Mouse (Mus musculus) left cerebral cortex, postnatal 10 days (tissue): ENCODE results near the gene Tppp2. TPM values are rescaled to one million over a fixed set of nuclear protein-coding genes. Genes with fewer than 3 reads are reported as not detected.

Experiments used
- DNase-seq, 2 experiments: peaks; one replicate each; pipeline ENCODE4 v3.0.0; 2021 to 2022; ENCODE audit warnings: low spot score in 2 of 2, mixed read lengths in 1 of 2; ENCODE audit errors: extremely low spot score in 1 of 2
- intact Hi-C: fragments of 180-260 bp; cut with DNase I; formaldehyde crosslinking; loops from one replicate; pipeline ENCODE4 v1.15.1; 2025
- total RNA-seq, 2 experiments: library from RNA; stranded (reverse); gene quantifications; 2 replicates each; pipeline ENCODE4 v1.2.3; 2021

The Tppp2 gene
- total RNA-seq = not detected

- intact Hi-C loops = no loop called here
- no peak for DNase-seq
Measured at GRCm38 (mm10) chr14:51918125-51918524, at the start of gene Tppp2. TSS of gene Tppp2 (plus strand) at chr14:51918425.

- intact Hi-C loops = no loop called here
- DNase-seq = no peak
Measured at GRCm38 (mm10) chr14:51870756-51871155, 47.5 kb upstream of the Tppp2 start.

- intact Hi-C loops = no loop called here
- DNase-seq = no peak
Measured at GRCm38 (mm10) chr14:51871741-51872140, 46.5 kb upstream of the Tppp2 start.

- intact Hi-C loops = no loop called here
- DNase-seq = no peak
Measured at GRCm38 (mm10) chr14:51877517-51877916, 40.7 kb upstream of the Tppp2 start.

GRCm38 (mm10) chr14:51883527-51884030, 34.6 kb upstream of the Tppp2 start:
- DNase-seq = peak; percentile 56 to 79
- intact Hi-C loops = loop anchor here (5.0 kb wide), 2 partner anchors 119 to 139 kb away; partner anchors contain the start of gene Zfp219

- intact Hi-C loops = loop anchor here (5.0 kb wide), 2 partner anchors 118 to 138 kb away; partner anchors contain the start of gene Zfp219
- no peak for DNase-seq
Measured at GRCm38 (mm10) chr14:51884031-51884544, 34.1 kb upstream of the Tppp2 start.

- intact Hi-C loops = loop anchor here (5.0 kb wide), 2 partner anchors 118 to 138 kb away; partner anchors contain the start of gene Zfp219
Measured at GRCm38 (mm10) chr14:51884598-51885331, 33.5 kb upstream of the Tppp2 start, which contains the start of gene Mettl17. TSS of gene Mettl17 (plus strand) at chr14:51884842.

GRCm38 (mm10) chr14:51886051-51886450, 32.2 kb upstream of the Tppp2 start:
- DNase-seq = no peak
- intact Hi-C loops = no loop called here

More at GRCm38 (mm10) chr14:51884598-51885331, 33.5 kb upstream of the Tppp2 start, which contains the start of gene Mettl17:
- peak; percentile 94 to 96 for DNase-seq

GRCm38 (mm10) chr14:51889833-51890232, 28.4 kb upstream of the Tppp2 start:
- no peak for DNase-seq
- intact Hi-C loops = no loop called here

GRCm38 (mm10) chr14:51892191-51892939, 25.9 kb upstream of the Tppp2 start, which contains the start of gene Slc39a2:
TSS of gene Slc39a2 (plus strand) at chr14:51892889.
- intact Hi-C loops = no loop called here
- no peak for DNase-seq

GRCm38 (mm10) chr14:51893094-51893794, 25.0 kb upstream of the Tppp2 start:
- no peak for DNase-seq
- intact Hi-C loops = no loop called here

- intact Hi-C loops = no loop called here
- DNase-seq = no peak
Measured at GRCm38 (mm10) chr14:51893809-51894208, 24.4 kb upstream of the Tppp2 start.

GRCm38 (mm10) chr14:51895071-51895470, 23.2 kb upstream of the Tppp2 start:
- no peak for DNase-seq
- intact Hi-C loops = no loop called here

GRCm38 (mm10) chr14:51896019-51896418, 22.2 kb upstream of the Tppp2 start:
- intact Hi-C loops = no loop called here

GRCm38 (mm10) chr14:51896539-51897170, 21.6 kb upstream of the Tppp2 start:
- DNase-seq = no peak
- intact Hi-C loops = no loop called here

More at GRCm38 (mm10) chr14:51896019-51896418, 22.2 kb upstream of the Tppp2 start:
- no peak for DNase-seq

GRCm38 (mm10) chr14:51899351-51899750, 18.9 kb upstream of the Tppp2 start:
- intact Hi-C loops = no loop called here
- no peak for DNase-seq

GRCm38 (mm10) chr14:51902806-51903710, 15.2 kb upstream of the Tppp2 start:
- intact Hi-C loops = loop anchor here (10.0 kb wide), 1 partner anchor 292 kb away; the partner anchor contains the start of gene Supt16

More at GRCm38 (mm10) chr14:51902806-51903710, 15.2 kb upstream of the Tppp2 start:
- peak; percentile 49 to 78 for DNase-seq
